In genomic region chr5:139613601-139614000, GRCm38 (mm10) we compare ENCODE assay signal across 15 mouse cellular contexts.
A peak's percentile ranks its signal among the peaks of the same experiment; 100 is the strongest.
DNase-seq lines count a peak whose midpoint lies in the region; ATAC-seq and TF ChIP-seq lines count a peak whose summit lies in the region.
"Had no signal": no experiment of that assay in that cellular context is flagged by ENCODE, and none has a peak within 500 bp of the region (broad histone marks: within the 10 kb centered on the region; RNA-seq: fewer than 3 reads in every experiment).

No protein-coding gene starts in this region.

- no peak overlapping the region for H3K9ac ChIP-seq in midbrain, embryonic 13.5 days (replicated peaks)
- H3K9ac ChIP-seq in midbrain, embryonic 15.5 days: no peak overlapping the region
- H3K9ac ChIP-seq in hindbrain, postnatal 0 days (replicated peaks; ENCODE audit: low read length): no peak overlapping the region
- H3K9ac ChIP-seq: embryonic facial prominence, embryonic 12.5 days; limb, embryonic 12.5 days; liver, embryonic 14.5 days had no signal

- peaks cover 28% of the 10 kb centered on the region for H3K4me1 ChIP-seq in midbrain, embryonic 13.5 days (replicated peaks)
- peaks cover 11% of the 10 kb centered on the region for H3K4me1 ChIP-seq in midbrain, embryonic 15.5 days
- H3K4me1 ChIP-seq in hindbrain, postnatal 0 days (ENCODE audit: insufficient read depth, low read length): no peaks in the 10 kb centered on the region
- H3K4me1 ChIP-seq: heart, embryonic 10.5 days had no signal

- H3K36me3 ChIP-seq in midbrain, embryonic 13.5 days: no peaks in the 10 kb centered on the region
- H3K36me3 ChIP-seq in midbrain, embryonic 15.5 days (replicated peaks): no peaks in the 10 kb centered on the region
- H3K36me3 ChIP-seq in hindbrain, postnatal 0 days (ENCODE audit: insufficient read depth, low read length): no peaks in the 10 kb centered on the region
- H3K36me3 ChIP-seq: embryonic facial prominence, embryonic 12.5 days; heart, embryonic 10.5 days; limb, embryonic 12.5 days had no signal

- WGBS in midbrain, embryonic 13.5 days: 75% methylated on average over 5 of the region's 5 CpGs
- WGBS in midbrain, embryonic 15.5 days: 51% methylated on average over 5 of the region's 5 CpGs
- WGBS in hindbrain, postnatal 0 days: 51% methylated on average over 5 of the region's 5 CpGs

- intact Hi-C loops in heart, postnatal 25 days (cut with DNase I): no loop called here

- DNase-seq in gastrocnemius, postnatal 10 days: peak; percentile 17
- DNase-seq in gastrocnemius, adult 8-10 months (ENCODE audit: low spot score in 2 of 2): no peak
- DNase-seq in cerebellum, adult 9-10 months: peak; percentile 88
- peak; percentile 66 for DNase-seq in hindbrain, postnatal 0 days (ENCODE audit: low spot score)
- DNase-seq in kidney, postnatal 10 days: no peak
- DNase-seq in heart, postnatal 25 days (ENCODE audit: low spot score): no peak
- DNase-seq: heart, postnatal 10 days; retina, postnatal 1 day had no signal

- no peak overlapping the region for H3K4me2 ChIP-seq in midbrain, embryonic 13.5 days (replicated peaks)
- H3K4me2 ChIP-seq in midbrain, embryonic 15.5 days: no peak overlapping the region
- H3K4me2 ChIP-seq in hindbrain, postnatal 0 days (ENCODE audit: low read depth, low read length): no peak overlapping the region
- H3K4me2 ChIP-seq: embryonic facial prominence, embryonic 12.5 days; limb, embryonic 12.5 days had no signal

- no peak for TF ChIP-seq CTCF in hindbrain, postnatal 0 days (IDR thresholded peaks at IDR 0.05; ENCODE audit: low read depth)

- H3K9me3 ChIP-seq in midbrain, embryonic 13.5 days: no peaks in the 10 kb centered on the region
- no peaks in the 10 kb centered on the region for H3K9me3 ChIP-seq in midbrain, embryonic 15.5 days
- H3K9me3 ChIP-seq in hindbrain, postnatal 0 days (ENCODE audit: low read length): no peaks in the 10 kb centered on the region
- H3K9me3 ChIP-seq: embryonic facial prominence, embryonic 12.5 days; heart, embryonic 10.5 days; limb, embryonic 12.5 days had no signal

- peaks cover 11% of the 10 kb centered on the region; the same call in 1 of the 2 replicates for H3K27me3 ChIP-seq in midbrain, embryonic 13.5 days
- 0 out of 2 replicates have a peak, but pooled peaks cover 5% of the 10 kb centered on the region for H3K27me3 ChIP-seq in midbrain, embryonic 15.5 days (replicated peaks)
- no peaks in the 10 kb centered on the region for H3K27me3 ChIP-seq in hindbrain, postnatal 0 days (ENCODE audit: insufficient read depth, low read length)

- ATAC-seq in midbrain, embryonic 13.5 days: no peak
- ATAC-seq in midbrain, embryonic 15.5 days (replicated peaks): no peak
- peak; percentile 52; the same call in 1 of the 2 replicates for ATAC-seq in hindbrain, postnatal 0 days

- H3K4me3 ChIP-seq in midbrain, embryonic 13.5 days (replicated peaks): no peak overlapping the region
- H3K4me3 ChIP-seq in midbrain, embryonic 15.5 days: no peak overlapping the region
- no peak overlapping the region for H3K4me3 ChIP-seq in hindbrain, postnatal 0 days (ENCODE audit: low read length)
- H3K4me3 ChIP-seq: embryonic facial prominence, embryonic 12.5 days; heart, embryonic 10.5 days; left cerebral cortex, adult 2 months; limb, embryonic 12.5 days had no signal

- H3K27ac ChIP-seq in midbrain, embryonic 13.5 days: 0 out of 2 replicates have a peak overlapping the region, but pooled peaks have one; percentile 16
- no peak overlapping the region for H3K27ac ChIP-seq in midbrain, embryonic 15.5 days
- H3K27ac ChIP-seq in hindbrain, postnatal 0 days: peak overlapping the region; percentile 32; the same call in 1 of the 2 replicates
- H3K27ac ChIP-seq: embryonic facial prominence, embryonic 12.5 days; heart, embryonic 10.5 days; left cerebral cortex, adult 2 months; limb, embryonic 12.5 days; liver, embryonic 14.5 days had no signal

Comparison
In these comparisons a context has a peak if more than half of its experiments do, and no peak if none do; other contexts are left out.
1. DNase-seq: peak in gastrocnemius, postnatal 10 days (single experiment), cerebellum, adult 9-10 months (single experiment) and hindbrain, postnatal 0 days (single experiment); none in gastrocnemius, adult 8-10 months (0 of 2), kidney, postnatal 10 days (single experiment) and heart, postnatal 25 days (single experiment).